Mouse (Mus musculus): ENCODE results near the gene Gm10320. TPM values are rescaled to one million over a fixed set of nuclear protein-coding genes. Genes with fewer than 3 reads are reported as not detected.

The Gm10320 gene
- polyA plus RNA-seq, 1 experiment from 2014 or later, result 1.9 TPM

DNA sequence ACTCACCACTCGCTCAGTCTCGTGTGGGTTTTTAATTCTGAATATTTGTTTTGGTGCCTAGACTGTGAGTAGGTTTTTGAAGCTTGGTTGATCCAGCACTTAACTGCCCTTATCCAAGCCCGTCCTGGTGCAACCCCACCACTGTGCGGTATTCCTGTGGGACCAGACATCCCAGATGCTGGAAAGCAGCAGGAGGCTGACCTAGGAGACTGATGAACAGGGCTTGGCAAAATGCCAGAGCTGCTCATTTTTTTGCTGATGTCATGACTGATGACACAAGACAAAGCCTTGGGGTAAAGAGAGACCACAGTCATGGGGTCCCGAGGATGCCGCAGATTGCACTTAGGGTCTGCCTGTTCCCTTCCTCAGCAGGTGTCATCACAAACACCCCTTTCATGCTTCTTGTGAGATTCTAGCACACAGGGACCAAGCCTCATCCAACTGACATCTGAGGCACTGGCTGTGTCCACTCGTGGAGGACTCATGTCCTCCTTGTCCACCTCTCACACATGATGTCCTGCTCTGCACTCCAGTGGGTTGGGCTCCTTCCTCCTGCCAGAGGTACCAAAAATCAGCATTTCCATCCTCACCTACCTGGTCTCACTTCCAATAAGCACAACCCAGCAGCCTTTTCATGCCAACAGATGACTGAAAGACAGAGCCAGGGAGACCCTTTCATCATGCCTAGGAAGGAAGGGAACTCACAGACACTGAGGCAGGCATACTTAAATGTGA is 46.2 kb downstream of the Gm10320 start:
- no peak overlapping the region for H3K4me2 ChIP-seq (ENCODE audit: low read depth, low read length, severe bottlenecking)
- H3K27ac ChIP-seq (ENCODE audit: low read depth, low read length), result no peak overlapping the region
- no peaks in the 10 kb centered on the region for H3K4me1 ChIP-seq (replicated peaks; ENCODE audit: control insufficient read depth, insufficient read depth, low read length)
- DNase-seq (ENCODE audit: low spot score) (no peak), ATAC-seq (replicated peaks; ENCODE audit: low FRiP score) (no peak)
- H3K4me3 ChIP-seq (ENCODE audit: low read depth, low read length), result no peak overlapping the region
- H3K9ac ChIP-seq (ENCODE audit: low read length), result no peak overlapping the region
- 88% methylated on average over 7 of the region's 7 CpGs for WGBS
- no peaks in the 10 kb centered on the region for H3K36me3 ChIP-seq (ENCODE audit: control insufficient read depth, insufficient read depth, low read length)
- no peaks in the 10 kb centered on the region for H3K9me3 ChIP-seq (ENCODE audit: control insufficient read depth, low read length)
- no peaks in the 10 kb centered on the region for H3K27me3 ChIP-seq (ENCODE audit: control insufficient read depth, insufficient read depth, low read length)

DNA sequence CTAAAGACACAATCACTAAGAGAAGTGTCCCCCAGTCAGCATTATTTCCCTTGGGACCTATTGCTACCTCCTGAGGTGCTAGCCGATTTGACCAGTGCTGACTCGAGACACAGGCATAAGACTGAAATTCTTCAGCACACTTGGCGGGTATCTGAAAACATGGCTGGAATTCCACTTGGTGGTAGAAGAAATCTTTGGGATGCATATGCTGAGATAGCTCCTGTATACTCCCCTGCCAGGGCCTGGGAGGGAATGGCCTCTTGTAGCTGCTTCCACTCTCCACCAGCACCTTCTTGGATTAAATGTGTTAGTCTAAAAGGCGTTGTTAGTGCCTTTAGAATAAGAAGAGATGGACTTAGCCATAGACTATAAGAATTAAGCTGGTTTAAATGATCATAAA is 50.8 kb downstream of the Gm10320 start:
- Histone ChIP-seq H3K4me2 (ENCODE audit: low read depth, low read length, severe bottlenecking) (no peak overlapping the region), H3K27me3 (ENCODE audit: control insufficient read depth, insufficient read depth, low read length) (no peaks in the 10 kb centered on the region), H3K27ac (ENCODE audit: low read depth, low read length) (no peak overlapping the region), H3K4me3 (ENCODE audit: low read depth, low read length) (no peak overlapping the region), H3K4me1 (replicated peaks; ENCODE audit: control insufficient read depth, insufficient read depth, low read length) (no peaks in the 10 kb centered on the region), H3K36me3 (ENCODE audit: control insufficient read depth, insufficient read depth, low read length) (no peaks in the 10 kb centered on the region), H3K9ac (ENCODE audit: low read length) (no peak overlapping the region), H3K9me3 (ENCODE audit: control insufficient read depth, low read length) (no peaks in the 10 kb centered on the region)
- WGBS, result 89% methylated on average over 4 of the region's 4 CpGs
- ATAC-seq (replicated peaks; ENCODE audit: low FRiP score) (no peak), DNase-seq (ENCODE audit: low spot score) (no peak)

DNA sequence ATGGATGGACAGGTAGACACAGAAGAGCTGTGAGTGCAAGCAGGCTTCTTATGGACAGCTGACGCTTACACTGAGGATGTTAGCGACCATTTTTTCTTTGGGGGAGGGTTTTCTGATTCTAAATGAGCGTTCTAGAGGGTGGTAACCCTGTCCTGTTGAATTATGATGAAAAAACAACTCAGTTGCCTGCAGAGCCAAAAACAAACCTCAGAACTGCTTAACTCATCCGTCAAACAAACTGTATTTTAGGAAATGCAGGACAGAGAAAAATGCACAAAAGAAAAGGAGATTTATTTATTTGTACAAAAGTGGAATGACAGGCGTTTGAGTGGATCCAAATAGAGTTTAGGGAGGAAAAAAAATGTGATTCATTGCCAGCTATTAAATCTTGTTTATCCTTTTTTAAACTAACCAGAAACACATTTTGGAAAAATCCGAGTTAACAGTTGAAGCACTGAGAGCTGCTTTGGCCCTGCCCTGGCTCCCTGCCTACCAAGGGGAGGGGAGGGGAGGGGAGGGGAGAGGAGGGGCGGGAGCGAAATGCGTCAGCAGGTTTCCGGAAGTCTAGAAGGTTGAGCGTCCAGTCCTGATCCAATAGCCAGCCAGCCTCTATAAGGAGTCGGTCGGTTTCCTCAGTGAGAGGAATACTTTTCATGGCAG is 51.4 kb downstream of the Gm10320 start:
- WGBS, result 70% methylated on average over 12 of the region's 13 CpGs

More for the DNA sequence above, 51.4 kb downstream of the Gm10320 start:
- H3K4me1 ChIP-seq (replicated peaks; ENCODE audit: control insufficient read depth, insufficient read depth, low read length), result no peaks in the 10 kb centered on the region
- H3K27ac ChIP-seq (ENCODE audit: low read depth, low read length), result no peak overlapping the region
- no peak overlapping the region for H3K9ac ChIP-seq (ENCODE audit: low read length)
- no peak overlapping the region for H3K4me2 ChIP-seq (ENCODE audit: low read depth, low read length, severe bottlenecking)
- DNase-seq (ENCODE audit: low spot score), result no peak
- H3K4me3 ChIP-seq (ENCODE audit: low read depth, low read length), result no peak overlapping the region
- H3K9me3 ChIP-seq (ENCODE audit: control insufficient read depth, low read length), result no peaks in the 10 kb centered on the region
- no peaks in the 10 kb centered on the region for H3K27me3 ChIP-seq (ENCODE audit: control insufficient read depth, insufficient read depth, low read length)
- H3K36me3 ChIP-seq (ENCODE audit: control insufficient read depth, insufficient read depth, low read length), result no peaks in the 10 kb centered on the region
- ATAC-seq (replicated peaks; ENCODE audit: low FRiP score), result no peak

Other genes with a start within 250 kb of the Gm10320 start
- gene Utp15, start 229.0 kb downstream of the Gm10320 start, polyA plus RNA-seq (2014; fragmentation: Nextera tagmentation; extraction: Ambion mirVana), result 43.0 and 46.5 TPM in 2 replicates
- gene Ankra2, start 228.9 kb downstream of the Gm10320 start, polyA plus RNA-seq (2014; fragmentation: Nextera tagmentation; extraction: Ambion mirVana), result 30.2 and 33.3 TPM in 2 replicates
- gene Gm21976, start 212.1 kb downstream of the Gm10320 start, polyA plus RNA-seq (2014; fragmentation: Nextera tagmentation; extraction: Ambion mirVana), result not detected in 2 replicates
- gene Btf3, start 175.0 kb downstream of the Gm10320 start, polyA plus RNA-seq (2014; fragmentation: Nextera tagmentation; extraction: Ambion mirVana), result 697 and 773 TPM in 2 replicates
- gene Foxd1, start 137.8 kb downstream of the Gm10320 start, polyA plus RNA-seq (2014; fragmentation: Nextera tagmentation; extraction: Ambion mirVana), result 4.4 and 4.8 TPM in 2 replicates
- gene Tmem174, start 145.4 kb upstream of the Gm10320 start, polyA plus RNA-seq (2014; fragmentation: Nextera tagmentation; extraction: Ambion mirVana), result not detected in 2 replicates
- not detected in 2 replicates for gene Tmem171, start 202.8 kb upstream of the Gm10320 start, polyA plus RNA-seq (2014; fragmentation: Nextera tagmentation; extraction: Ambion mirVana)

Data from forebrain, embryonic 11.5 days (tissue).